Mouse (Mus musculus) lung, postnatal 0 days (tissue): ENCODE measurements around the gene Skp2.

Source experiments
- CTCF ChIP-seq: IDR thresholded peaks from 2 replicates; pipeline ENCODE4 v1.5.1; 2016; ENCODE audit warnings: antibody characterized with exemption, mild to moderate bottlenecking
- EP300 ChIP-seq: IDR thresholded peaks from 2 replicates; pipeline ENCODE4 v1.6.1; 2016; ENCODE audit warnings: antibody characterized with exemption, mild to moderate bottlenecking, control low read depth

GRCm38 (mm10) chr15:9155325-9155724 is at the start of gene Skp2:
- TF ChIP-seq CTCF (no peak), EP300 (no peak)
